Mouse (Mus musculus) embryonic facial prominence, embryonic 15.5 days (tissue): ENCODE results near the gene Casp8. TPM values are rescaled to one million over a fixed set of nuclear protein-coding genes. Genes with fewer than 3 reads are reported as not detected.
A peak's percentile ranks its signal among the peaks of the same experiment; 100 is the strongest.
"Not testable (repeated sequence)": the region's sequence is repeated elsewhere in the genome, so short reads cannot be mapped to it uniquely, and the experiment has no call there.

Experiments used
- ATAC-seq: fragments of 200-750 bp; cut with Nextera tagmentation; 2 replicates; pipeline ENCODE4 v1.8.0; 2017; ENCODE audit warnings: low read depth, moderate TSS enrichment; ENCODE audit not compliant: insufficient number of reproducible peaks, low FRiP score, low TSS enrichment
- H3K27ac ChIP-seq: fragments of 300-500 bp; sonication (generic); replicated peaks from 2 replicates; pipeline ENCODE4 v1.5.1; 2015; ENCODE audit warnings: mild to moderate bottlenecking, inconsistent platforms
- H3K27me3 ChIP-seq: fragments of 300-500 bp; sonication (generic); 2 replicates; pipeline ENCODE4 v1.6.1; 2015; ENCODE audit warnings: inconsistent platforms
- H3K36me3 ChIP-seq: fragments of 300-500 bp; sonication (generic); 2 replicates; pipeline ENCODE4 v1.6.1; 2015; ENCODE audit warnings: mild to moderate bottlenecking, inconsistent platforms
- H3K4me1 ChIP-seq: fragments of 300-500 bp; sonication (generic); 2 replicates; pipeline ENCODE4 v1.6.1; 2015; ENCODE audit warnings: inconsistent platforms
- H3K4me2 ChIP-seq: fragments of 300-500 bp; sonication (generic); replicated peaks from 2 replicates; pipeline ENCODE4 v1.6.1; 2015; ENCODE audit warnings: mild to moderate bottlenecking, inconsistent platforms
- H3K4me3 ChIP-seq: fragments of 300-500 bp; sonication (generic); replicated peaks from 2 replicates; pipeline ENCODE4 v1.5.1; 2015; ENCODE audit warnings: mild to moderate bottlenecking, inconsistent platforms
- H3K9ac ChIP-seq: fragments of 300-500 bp; sonication (generic); 2 replicates; pipeline ENCODE4 v1.6.1; 2015; ENCODE audit warnings: inconsistent platforms
- H3K9me3 ChIP-seq: fragments of 300-500 bp; sonication (generic); replicated peaks from 2 replicates; pipeline ENCODE4 v1.6.1; 2016; ENCODE audit warnings: inconsistent platforms
- WGBS: fragments of 180-500 bp; shearing (Covaris S2); methylation state at CpG from one replicate; pipeline ENCODE4 v1.1.7; 2015; 5-methylcytosine and 5-hydroxymethylcytosine counted together
- polyA plus RNA-seq: library from polyadenylated mRNA; unstranded; fragments of >200 nt; fragmentation: Nextera tagmentation; extraction: Ambion mirVana; gene quantifications from 2 replicates; pipeline ENCODE4 v1.2.1, GENCODE M21; 2015

The Casp8 gene
- polyA plus RNA-seq = 31.5 and 31.7 TPM in 2 replicates

DNA sequence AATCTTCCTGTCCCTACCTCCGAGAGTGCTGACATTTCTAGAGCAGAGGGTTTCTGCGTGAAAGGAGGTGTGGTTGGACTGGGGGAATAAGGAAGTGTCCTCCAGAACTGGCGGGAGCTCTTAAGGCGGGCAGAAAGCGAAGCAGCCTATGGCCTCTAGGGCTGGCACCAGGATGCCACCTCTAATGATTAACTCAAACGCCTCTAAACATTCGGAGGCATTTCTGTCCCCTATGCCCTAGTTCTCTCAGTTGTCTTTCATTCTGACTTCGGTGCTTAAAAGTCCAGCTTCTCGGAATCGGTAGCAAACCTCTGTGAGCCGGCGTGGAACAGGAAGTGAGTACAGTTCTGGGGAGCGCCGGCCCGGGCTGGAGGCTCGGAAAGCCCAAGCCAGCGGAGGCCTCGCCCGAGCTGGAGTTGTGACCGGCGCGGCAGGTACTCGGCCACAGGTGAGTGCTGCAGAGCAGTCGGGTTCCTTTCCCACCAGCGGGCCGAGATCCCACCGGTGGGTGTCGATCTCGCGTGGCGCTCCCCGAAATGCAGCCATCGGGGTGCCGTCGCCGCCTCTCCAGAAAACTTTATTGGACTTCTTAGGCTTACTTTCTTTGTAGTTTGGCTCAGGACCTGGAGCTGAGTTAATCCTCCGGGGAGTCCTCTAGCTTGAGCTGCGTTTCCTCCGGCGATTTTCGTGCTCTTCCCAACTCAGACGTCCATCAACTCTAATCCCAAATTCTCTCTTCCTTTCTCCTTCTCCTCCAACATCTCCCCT lies at the start of gene Casp8:
Gene Casp8 (plus strand): TSS at position 84 of the 768 bp plus-strand sequence.
- peak; percentile 81; the same call in 1 of the 2 replicates for ATAC-seq
- H3K4me2 ChIP-seq = peak within 1 kb of the TSS; percentile 70
- H3K9ac ChIP-seq = peak within 1 kb of the TSS; percentile 71
- under 1% methylated on average over 42 of the region's 42 CpGs for WGBS
- H3K27ac ChIP-seq = peak within 1 kb of the TSS; percentile 87
- peaks cover 8% of the 10 kb centered on the region; the same call in 1 of the 2 replicates for H3K4me1 ChIP-seq
- peaks cover 7% of the 10 kb centered on the region; the same call in 1 of the 2 replicates for H3K36me3 ChIP-seq
- no peaks in the 10 kb centered on the region for H3K27me3 ChIP-seq
- peak within 1 kb of the TSS; percentile 68 for H3K4me3 ChIP-seq
- no peaks in the 10 kb centered on the region for H3K9me3 ChIP-seq

DNA sequence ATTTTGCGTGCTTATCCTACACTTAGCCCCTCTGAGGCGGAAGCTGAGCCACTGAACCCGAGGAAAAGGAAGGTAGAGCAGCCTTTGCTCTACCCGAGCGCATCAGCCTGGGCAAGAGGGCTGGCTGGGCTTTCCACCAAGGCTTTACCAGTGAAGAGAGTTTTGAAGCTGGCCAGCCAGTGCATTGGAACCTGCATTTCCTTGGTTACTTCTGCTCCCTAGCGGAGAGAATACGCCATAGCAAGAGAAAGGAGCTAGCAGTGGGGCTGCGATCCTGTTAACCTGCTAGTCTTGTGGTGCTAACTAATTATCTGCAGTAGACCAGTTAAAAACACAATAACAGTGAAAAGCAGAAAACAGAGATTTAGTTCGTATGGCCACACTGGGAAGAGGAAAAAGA lies 48.3 kb upstream of the Casp8 start:
- Histone ChIP-seq H3K4me2 (no peak overlapping the region), H3K27ac (no peak overlapping the region), H3K4me3 (no peak overlapping the region), H3K9me3 (no peaks in the 10 kb centered on the region), H3K36me3 (peaks cover 68% of the 10 kb centered on the region), H3K27me3 (no peaks in the 10 kb centered on the region), H3K4me1 (no peaks in the 10 kb centered on the region), H3K9ac (no peak overlapping the region)
- WGBS = 75% methylated on average over 9 of the region's 9 CpGs
- no peak for ATAC-seq

DNA sequence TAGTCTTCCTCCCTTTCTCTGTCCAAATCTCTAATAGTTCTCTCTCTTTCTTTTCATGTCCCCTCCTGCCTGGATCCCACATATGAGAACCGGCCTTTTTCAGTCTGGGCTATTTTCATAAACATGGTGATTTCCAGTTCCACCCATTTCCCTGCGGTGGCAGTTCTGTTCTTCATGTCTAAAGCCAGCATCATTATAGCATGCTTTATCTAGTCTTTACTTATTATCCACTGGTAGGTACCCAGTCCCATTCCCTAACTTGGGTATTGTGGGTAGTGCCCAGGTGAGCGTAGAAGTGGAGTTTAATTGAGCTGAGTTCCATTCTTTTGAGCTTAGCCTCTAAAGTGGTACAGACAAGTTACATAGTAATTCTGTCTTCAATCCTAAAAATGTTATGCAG lies 35.7 kb upstream of the Casp8 start:
- Histone ChIP-seq H3K9ac (no peak overlapping the region), H3K4me2 (no peak overlapping the region), H3K27ac (no peak overlapping the region), H3K4me1 (no peaks in the 10 kb centered on the region), H3K4me3 (no peak overlapping the region), H3K27me3 (no peaks in the 10 kb centered on the region), H3K9me3 (no peaks in the 10 kb centered on the region), H3K36me3 (peaks cover 30% of the 10 kb centered on the region)
- ATAC-seq = no peak
- WGBS = 92% methylated on average over 3 of the region's 3 CpGs

DNA sequence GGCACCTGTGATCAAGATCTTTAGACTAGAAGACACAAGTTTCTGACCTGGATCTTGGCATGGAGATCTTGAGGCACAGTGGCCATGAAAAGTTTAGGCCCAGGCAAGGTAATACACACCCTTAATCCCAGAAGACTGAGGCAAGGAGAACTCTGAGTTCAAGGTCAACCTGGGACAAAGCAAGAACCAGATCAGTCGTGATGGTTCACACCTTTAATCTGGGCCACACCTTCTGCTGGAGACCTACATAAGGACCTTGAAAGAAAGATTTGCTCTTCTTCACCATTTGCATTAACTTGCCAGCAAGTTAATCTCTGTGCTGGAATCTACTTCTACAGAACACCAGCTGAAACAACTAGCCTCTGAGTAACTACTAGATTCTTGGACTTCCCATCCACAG lies 34.6 kb upstream of the Casp8 start:
- Histone ChIP-seq H3K9me3 (no peaks in the 10 kb centered on the region), H3K27me3 (no peaks in the 10 kb centered on the region), H3K27ac (no peak overlapping the region), H3K4me1 (no peaks in the 10 kb centered on the region), H3K9ac (no peak overlapping the region), H3K36me3 (peaks cover 21% of the 10 kb centered on the region; the same call in 1 of the 2 replicates), H3K4me3 (no peak overlapping the region), H3K4me2 (no peak overlapping the region)
- WGBS = 79% methylated on average over 1 of the region's 1 CpGs
- no peak for ATAC-seq

DNA sequence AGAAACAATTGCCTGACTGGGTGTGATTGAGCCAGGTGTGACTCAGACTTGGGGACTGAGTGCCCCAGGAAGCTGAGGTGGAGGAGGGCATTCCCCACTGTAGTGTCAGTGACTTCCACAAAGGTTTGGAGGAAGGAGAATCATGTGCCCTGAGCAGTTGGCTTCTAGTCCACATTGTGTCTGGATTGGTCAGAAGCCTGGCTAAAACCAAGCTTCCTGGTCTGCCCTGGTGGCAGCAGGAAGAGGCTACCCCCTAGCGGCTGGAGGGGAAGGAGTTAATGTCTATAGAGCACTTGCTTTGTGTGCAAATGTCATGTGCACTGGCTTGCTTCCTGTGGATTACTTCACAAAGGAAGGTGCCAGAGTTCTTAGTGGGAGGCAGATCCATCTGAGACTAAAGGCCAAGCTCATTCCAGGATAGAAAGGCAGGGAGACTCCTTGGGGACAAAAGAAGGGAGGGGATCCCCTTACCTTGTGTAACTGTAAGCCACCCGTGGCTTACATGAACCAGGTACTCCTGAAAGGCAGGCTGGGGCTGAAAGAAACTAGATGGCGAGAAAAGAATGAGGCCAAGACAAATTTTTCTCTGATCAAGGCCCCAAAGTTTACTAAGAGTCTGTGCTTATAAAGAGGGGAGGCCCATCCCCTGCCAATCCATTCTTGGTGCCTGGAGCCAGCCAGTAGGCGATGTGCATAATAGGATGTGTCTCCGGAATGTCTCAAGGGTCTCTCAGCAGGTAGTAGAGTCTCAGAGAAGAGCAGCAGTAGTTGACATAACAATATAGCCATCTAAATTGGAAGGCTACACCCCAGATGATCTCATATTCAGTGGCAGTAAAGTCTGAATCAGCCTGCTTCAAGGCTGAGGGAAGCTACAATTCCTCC lies 33.5 kb upstream of the Casp8 start:
- not testable (repeated sequence) for H3K4me3 ChIP-seq, H3K27me3 ChIP-seq, H3K27ac ChIP-seq, H3K9ac ChIP-seq, H3K4me1 ChIP-seq, H3K9me3 ChIP-seq, ATAC-seq, H3K4me2 ChIP-seq
- peaks cover 16% of the 10 kb centered on the region; the same call in 1 of the 2 replicates for H3K36me3 ChIP-seq
- 58% methylated on average over 5 of the region's 5 CpGs for WGBS

DNA sequence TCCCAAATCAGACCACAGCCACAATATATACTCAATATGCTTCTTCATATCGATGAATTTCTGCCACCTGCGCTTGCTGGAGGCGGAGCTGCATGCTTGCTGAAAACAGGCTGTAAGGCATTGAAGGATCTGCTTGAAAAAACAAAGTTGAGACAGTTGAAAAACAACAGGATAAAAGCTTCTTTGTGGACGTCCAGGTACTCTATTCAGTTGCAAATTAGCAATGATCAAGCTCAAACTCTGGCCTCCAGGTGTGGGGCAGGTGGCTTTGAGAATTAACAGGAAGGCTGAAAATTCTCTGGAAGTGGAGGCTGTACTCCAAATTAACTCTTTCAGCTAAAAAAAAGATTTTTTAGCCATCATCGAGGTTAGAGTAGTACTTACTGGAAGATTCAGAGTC lies 32.6 kb upstream of the Casp8 start:
- no peaks in the 10 kb centered on the region for H3K27me3 ChIP-seq
- H3K36me3 ChIP-seq = peaks cover 14% of the 10 kb centered on the region; the same call in 1 of the 2 replicates
- ATAC-seq = no peak
- H3K4me3 ChIP-seq = no peak overlapping the region
- no peaks in the 10 kb centered on the region for H3K9me3 ChIP-seq
- no peak overlapping the region for H3K4me2 ChIP-seq
- 69% methylated on average over 5 of the region's 5 CpGs for WGBS
- no peak overlapping the region for H3K9ac ChIP-seq
- no peaks in the 10 kb centered on the region for H3K4me1 ChIP-seq
- H3K27ac ChIP-seq = no peak overlapping the region

DNA sequence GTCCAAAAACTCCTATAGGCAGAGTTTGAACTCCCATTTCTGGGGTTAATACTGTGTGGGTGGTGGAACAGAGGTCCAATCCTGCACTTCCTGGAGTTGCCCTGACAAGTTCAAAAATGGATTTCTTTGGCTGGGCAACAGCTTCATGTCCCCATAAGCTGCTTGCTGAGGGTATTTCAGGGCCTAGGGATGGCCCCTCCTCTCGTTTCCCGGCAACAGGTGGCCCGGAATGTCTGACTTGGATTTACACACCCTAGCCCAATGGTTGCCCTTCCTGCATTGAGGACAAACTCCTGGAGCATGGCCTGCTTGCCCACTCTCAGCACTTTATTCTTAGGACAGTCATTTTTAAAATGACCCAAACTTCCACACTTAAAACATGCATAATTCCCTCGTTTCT lies 28.7 kb upstream of the Casp8 start:
- H3K27me3 ChIP-seq, H3K4me3 ChIP-seq, ATAC-seq, H3K27ac ChIP-seq, H3K4me2 ChIP-seq, H3K9ac ChIP-seq, H3K4me1 ChIP-seq, H3K9me3 ChIP-seq, H3K36me3 ChIP-seq: not testable (repeated sequence)
- 80% methylated on average over 4 of the region's 4 CpGs for WGBS

DNA sequence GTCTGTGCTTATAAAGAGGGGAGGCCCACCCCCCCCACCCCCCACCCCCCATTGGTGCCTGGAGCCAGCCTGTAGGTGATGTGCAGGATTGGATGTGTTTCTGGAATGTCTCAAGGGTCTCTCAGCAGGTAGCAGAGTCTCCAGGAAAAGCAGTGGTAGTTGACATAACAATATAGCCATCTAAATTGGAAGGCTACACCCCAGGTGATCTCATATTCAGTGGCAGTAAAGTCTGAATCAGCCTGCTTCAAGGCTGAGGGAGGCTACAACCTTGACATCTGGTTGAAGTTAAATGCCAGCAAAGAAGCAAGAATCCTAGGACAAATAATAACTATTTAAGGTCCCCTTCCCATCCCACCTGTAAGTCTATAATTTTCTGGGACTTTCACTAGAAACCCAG lies 26.0 kb upstream of the Casp8 start:
- no peak overlapping the region for H3K4me2 ChIP-seq
- H3K27ac ChIP-seq = no peak overlapping the region
- no peak for ATAC-seq
- H3K27me3 ChIP-seq = no peaks in the 10 kb centered on the region
- H3K4me1 ChIP-seq = no peaks in the 10 kb centered on the region
- no peak overlapping the region for H3K4me3 ChIP-seq
- H3K36me3 ChIP-seq = no peaks in the 10 kb centered on the region
- no peaks in the 10 kb centered on the region for H3K9me3 ChIP-seq
- no peak overlapping the region for H3K9ac ChIP-seq

DNA sequence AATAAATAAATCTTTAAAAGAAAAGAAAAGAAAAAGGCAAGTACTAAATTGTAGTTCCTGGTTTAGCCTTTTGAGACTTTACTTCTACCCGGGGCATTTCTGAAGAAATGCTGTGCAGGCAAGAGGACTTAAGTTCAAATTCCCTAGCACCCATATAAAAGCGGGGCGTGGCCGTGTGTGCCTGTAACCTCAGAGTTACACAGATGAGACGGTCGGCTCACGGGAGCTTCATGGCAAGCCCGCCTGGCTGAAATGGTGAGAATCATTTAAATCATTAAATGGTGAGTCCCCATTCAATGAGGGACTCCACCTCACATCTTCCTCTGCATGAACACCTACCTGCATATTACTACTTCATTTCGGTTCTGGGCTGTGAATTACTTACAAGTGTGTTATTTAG lies 25.5 kb upstream of the Casp8 start:
- Histone ChIP-seq H3K4me1 (no peaks in the 10 kb centered on the region), H3K27ac (no peak overlapping the region), H3K4me3 (no peak overlapping the region), H3K4me2 (no peak overlapping the region), H3K9me3 (no peaks in the 10 kb centered on the region), H3K9ac (no peak overlapping the region), H3K27me3 (no peaks in the 10 kb centered on the region), H3K36me3 (no peaks in the 10 kb centered on the region)
- 57% methylated on average over 9 of the region's 9 CpGs for WGBS
- no peak for ATAC-seq

DNA sequence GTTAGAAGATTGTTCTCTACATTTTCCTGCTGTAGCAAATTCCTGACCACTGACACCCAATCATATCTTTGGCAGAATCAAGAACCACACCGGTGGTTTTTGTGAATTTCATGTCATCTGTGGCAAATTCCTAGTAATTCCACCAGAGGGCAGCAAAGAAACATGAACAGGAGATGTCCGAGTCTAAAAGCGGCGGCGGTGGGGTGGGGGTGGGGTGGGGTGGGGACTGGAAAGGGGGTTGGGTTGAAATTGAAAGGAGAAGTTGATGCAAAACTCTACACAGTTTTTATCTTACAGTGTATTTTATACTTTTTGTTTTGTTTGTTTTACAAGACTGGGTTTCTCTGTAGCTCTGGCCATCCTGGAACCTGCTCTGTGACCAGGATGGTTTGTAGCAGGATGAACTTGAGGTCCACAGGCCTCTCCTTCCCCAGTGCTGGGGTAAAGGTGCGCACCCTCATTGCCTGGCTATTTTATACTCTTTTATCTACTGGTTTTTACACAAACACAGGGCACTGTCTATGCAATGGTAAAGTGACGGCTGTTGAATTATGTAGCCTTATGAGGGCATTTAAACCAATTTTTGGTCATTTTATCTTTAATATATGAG lies 25.0 kb upstream of the Casp8 start:
- Histone ChIP-seq H3K4me3 (no peak overlapping the region), H3K9ac (no peak overlapping the region), H3K9me3 (no peaks in the 10 kb centered on the region), H3K27me3 (no peaks in the 10 kb centered on the region), H3K4me1 (no peaks in the 10 kb centered on the region), H3K27ac (no peak overlapping the region), H3K4me2 (no peak overlapping the region), H3K36me3 (no peaks in the 10 kb centered on the region)
- 26% methylated on average over 7 of the region's 7 CpGs for WGBS
- no peak for ATAC-seq

DNA sequence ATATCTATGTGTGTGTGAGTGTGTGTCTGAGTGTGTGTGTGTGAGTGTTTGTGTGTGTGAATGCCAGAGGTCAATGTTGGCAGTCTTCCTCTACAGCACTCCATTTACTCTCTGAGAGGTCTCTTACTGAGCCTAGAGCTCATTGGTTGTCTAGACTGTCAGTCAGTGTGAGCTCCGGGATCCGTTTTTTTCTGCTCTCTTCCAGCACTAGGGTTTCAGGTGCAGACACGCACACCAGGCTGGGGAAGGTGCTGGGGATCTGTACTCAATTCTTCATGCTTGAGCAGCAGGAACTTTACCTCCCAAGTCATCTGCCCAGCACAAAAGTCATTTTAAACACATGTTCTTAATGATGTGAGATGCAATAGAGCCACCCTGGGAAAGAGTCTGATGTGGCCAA lies 23.1 kb upstream of the Casp8 start:
- no peak for ATAC-seq
- Histone ChIP-seq H3K9me3 (no peaks in the 10 kb centered on the region), H3K9ac (no peak overlapping the region), H3K36me3 (no peaks in the 10 kb centered on the region), H3K27me3 (no peaks in the 10 kb centered on the region), H3K4me2 (no peak overlapping the region), H3K4me1 (no peaks in the 10 kb centered on the region), H3K4me3 (no peak overlapping the region), H3K27ac (no peak overlapping the region)
- WGBS = 49% methylated on average over 3 of the region's 3 CpGs
